Mouse (Mus musculus) neural tube, embryonic 15.5 days (tissue): ENCODE data around the gene Prpf40a. TPM values are rescaled to one million over a fixed set of nuclear protein-coding genes. Genes with fewer than 3 reads are reported as not detected.
A peak's percentile ranks its signal among the peaks of the same experiment; 100 is the strongest.

ENCODE experiments used
- ATAC-seq: fragments of 200-750 bp; cut with Nextera tagmentation; 2 replicates; pipeline ENCODE4 v1.8.0; 2017; ENCODE audit warnings: mild to moderate bottlenecking, moderate TSS enrichment, moderate library complexity; ENCODE audit not compliant: low FRiP score
- H3K27ac ChIP-seq: fragments of 300-500 bp; sonication (generic); replicated peaks from 2 replicates; pipeline ENCODE4 v1.5.1; 2015; ENCODE audit warnings: mild to moderate bottlenecking, inconsistent platforms
- H3K27me3 ChIP-seq: fragments of 300-500 bp; sonication (generic); replicated peaks from 2 replicates; pipeline ENCODE4 v1.6.1; 2015; ENCODE audit warnings: inconsistent platforms
- H3K36me3 ChIP-seq: fragments of 300-500 bp; sonication (generic); 2 replicates; pipeline ENCODE4 v1.6.1; 2015; ENCODE audit warnings: inconsistent platforms
- H3K4me1 ChIP-seq: fragments of 300-500 bp; sonication (generic); 2 replicates; pipeline ENCODE4 v1.6.1; 2015; ENCODE audit warnings: inconsistent platforms
- H3K4me2 ChIP-seq: fragments of 300-500 bp; sonication (generic); 2 replicates; pipeline ENCODE4 v1.6.1; 2015; ENCODE audit warnings: inconsistent platforms, mild to moderate bottlenecking, moderate library complexity
- H3K4me3 ChIP-seq: fragments of 300-500 bp; sonication (generic); replicated peaks from 2 replicates; pipeline ENCODE4 v1.5.1; 2015; ENCODE audit warnings: mild to moderate bottlenecking, inconsistent platforms
- H3K9ac ChIP-seq: fragments of 300-500 bp; sonication (generic); replicated peaks from 2 replicates; pipeline ENCODE4 v1.6.1; 2015; ENCODE audit warnings: mild to moderate bottlenecking, inconsistent platforms
- H3K9me3 ChIP-seq: fragments of 300-500 bp; sonication (generic); replicated peaks from 2 replicates; pipeline ENCODE4 v1.6.1; 2016; ENCODE audit warnings: inconsistent platforms
- WGBS: fragments of 180-500 bp; shearing (Covaris S2); methylation state at CpG from one replicate; pipeline ENCODE4 v1.1.7; 2015; ENCODE audit warnings: mixed read lengths; 5-methylcytosine and 5-hydroxymethylcytosine counted together
- polyA plus RNA-seq: library from polyadenylated mRNA; unstranded; fragments of >200 nt; fragmentation: Nextera tagmentation; extraction: Ambion mirVana; gene quantifications from 2 replicates; pipeline ENCODE4 v1.2.1, GENCODE M21; 2015

Gene Prpf40a
- polyA plus RNA-seq = 79.2 and 104 TPM in 2 replicates

DNA sequence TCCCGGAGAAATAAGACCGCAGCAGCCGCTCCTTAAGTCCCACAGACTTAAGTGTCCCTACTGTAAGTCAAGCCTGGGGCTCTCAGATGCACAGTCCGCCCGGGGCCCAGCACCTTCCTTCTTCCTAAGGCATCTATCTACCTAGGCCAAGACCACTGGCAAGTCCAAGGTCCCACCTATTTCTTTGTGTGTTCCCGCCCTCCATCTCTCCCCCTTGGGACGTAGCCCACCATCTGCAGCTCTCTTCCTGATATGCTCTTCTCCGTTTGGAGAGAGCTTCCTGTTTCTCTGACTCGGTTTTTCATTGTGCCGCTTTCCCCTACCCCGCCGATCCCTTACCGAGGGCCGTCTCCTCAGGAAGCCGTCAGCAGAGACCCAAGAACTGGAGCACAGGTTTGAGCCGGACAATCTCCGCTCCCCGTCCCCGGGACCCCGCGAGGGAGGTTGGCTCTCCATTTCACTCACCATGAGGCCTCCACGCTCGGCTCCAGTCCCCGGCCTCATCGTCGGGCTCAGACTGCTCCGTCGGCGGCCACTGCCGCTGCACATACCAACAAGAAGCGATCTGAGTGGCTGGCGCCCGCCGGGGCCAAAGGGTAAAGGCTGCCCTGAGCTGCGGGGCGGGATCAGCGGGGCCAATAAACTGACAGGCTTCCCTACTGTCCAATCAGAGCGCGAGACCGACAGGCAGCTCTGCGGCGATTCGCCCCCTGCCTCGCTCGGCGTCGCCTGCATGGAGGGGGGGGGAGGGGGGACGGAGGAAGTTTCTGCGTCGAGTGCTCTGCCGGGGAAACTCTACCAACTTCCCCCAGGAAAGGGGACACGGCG lies at the start of gene Prpf40a:
Gene Prpf40a, minus strand, starts transcription at position 601 of the 828 bp plus-strand sequence.
- Histone ChIP-seq H3K4me1 (peaks cover 23% of the 10 kb centered on the region), H3K9ac (peak within 1 kb of the TSS; percentile 89), H3K27me3 (no peaks in the 10 kb centered on the region), H3K9me3 (no peaks in the 10 kb centered on the region), H3K36me3 (peaks cover 6% of the 10 kb centered on the region; the same call in 1 of the 2 replicates), H3K4me2 (peak within 1 kb of the TSS; percentile 74), H3K4me3 (peak within 1 kb of the TSS; percentile 90), H3K27ac (peak within 1 kb of the TSS; percentile 100)
- 0% methylated on average over 49 of the region's 53 CpGs for WGBS
- ATAC-seq = peak; percentile 97

DNA sequence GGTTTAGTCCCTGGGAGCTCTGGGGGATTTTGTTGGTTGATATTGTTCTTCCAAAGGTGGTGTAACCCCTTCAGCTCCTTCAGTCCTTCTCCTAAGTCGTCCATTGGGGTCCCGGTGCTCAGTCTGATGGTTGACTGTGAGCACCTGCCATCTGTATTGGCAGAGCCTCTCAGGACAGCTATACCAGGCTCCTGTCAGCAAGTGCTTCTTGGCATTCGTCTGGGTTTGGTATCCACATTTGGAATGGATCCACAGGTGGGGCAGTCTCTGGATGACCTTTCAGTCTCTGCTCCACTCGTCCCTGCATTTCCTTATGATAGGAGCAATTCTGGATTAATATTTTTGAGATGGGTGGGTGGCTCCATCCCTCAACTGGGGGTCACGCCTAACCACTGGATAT lies 31.2 kb upstream of the Prpf40a start:
- 0 out of 2 replicates have a peak, but pooled peaks cover 4% of the 10 kb centered on the region for H3K36me3 ChIP-seq
- H3K9me3 ChIP-seq = no peaks in the 10 kb centered on the region
- H3K9ac ChIP-seq = no peak overlapping the region
- H3K4me1 ChIP-seq = no peaks in the 10 kb centered on the region
- ATAC-seq = no peak
- WGBS = 92% methylated on average over 5 of the region's 5 CpGs
- H3K4me2 ChIP-seq = no peak overlapping the region
- H3K4me3 ChIP-seq = no peak overlapping the region
- no peak overlapping the region for H3K27ac ChIP-seq
- no peaks in the 10 kb centered on the region for H3K27me3 ChIP-seq

DNA sequence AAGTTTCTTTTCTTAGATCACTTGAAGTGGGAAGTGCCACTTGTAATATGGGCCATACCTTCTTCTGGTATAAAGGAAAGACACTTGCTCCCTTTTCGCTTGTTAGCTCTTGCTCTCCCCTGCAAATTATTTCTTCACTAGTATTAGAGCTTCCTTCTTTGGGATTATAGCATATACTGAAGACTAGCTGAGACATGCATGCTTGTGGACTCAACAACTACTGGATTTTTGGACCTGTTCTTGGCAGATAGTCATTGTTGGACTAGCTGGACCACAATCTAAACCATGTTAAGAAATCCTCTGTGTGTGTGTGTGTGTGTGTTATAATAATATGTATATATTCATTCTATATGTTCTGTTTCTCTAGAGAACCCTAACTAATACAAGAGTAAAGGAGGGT lies 22.4 kb upstream of the Prpf40a start:
- H3K27me3 ChIP-seq = no peaks in the 10 kb centered on the region
- no peak overlapping the region for H3K9ac ChIP-seq
- no peak for ATAC-seq
- H3K36me3 ChIP-seq = peaks cover 11% of the 10 kb centered on the region; the same call in 1 of the 2 replicates
- H3K4me2 ChIP-seq = no peak overlapping the region
- H3K9me3 ChIP-seq = no peaks in the 10 kb centered on the region
- no peaks in the 10 kb centered on the region for H3K4me1 ChIP-seq
- 100% methylated on average over 1 of the region's 1 CpGs for WGBS
- no peak overlapping the region for H3K4me3 ChIP-seq
- H3K27ac ChIP-seq = no peak overlapping the region

DNA sequence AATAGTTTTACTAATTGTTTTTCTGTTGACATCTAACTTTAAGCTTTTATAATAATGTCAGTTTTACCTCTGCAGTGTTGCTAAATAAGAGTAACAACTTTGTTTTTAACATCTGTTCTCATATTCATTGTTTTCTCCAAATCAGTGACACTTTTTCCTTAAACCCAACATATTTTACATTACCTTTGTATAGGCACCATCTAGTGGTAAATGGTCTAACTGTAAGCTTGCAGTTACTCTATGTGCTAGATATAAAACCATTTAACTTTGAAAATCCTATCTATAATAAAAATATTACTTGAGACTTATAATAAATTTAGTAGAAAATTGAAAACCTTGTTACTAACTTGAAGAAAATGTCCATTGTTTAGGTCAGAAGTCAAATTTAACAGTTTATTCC lies 15.7 kb upstream of the Prpf40a start:
- peaks cover 3% of the 10 kb centered on the region; the same call in 1 of the 2 replicates for H3K36me3 ChIP-seq
- no peaks in the 10 kb centered on the region for H3K9me3 ChIP-seq
- H3K4me1 ChIP-seq = no peaks in the 10 kb centered on the region
- no peak overlapping the region for H3K9ac ChIP-seq
- H3K27ac ChIP-seq = no peak overlapping the region
- no peak for ATAC-seq
- no peaks in the 10 kb centered on the region for H3K27me3 ChIP-seq
- no peak overlapping the region for H3K4me3 ChIP-seq
- H3K4me2 ChIP-seq = no peak overlapping the region

DNA sequence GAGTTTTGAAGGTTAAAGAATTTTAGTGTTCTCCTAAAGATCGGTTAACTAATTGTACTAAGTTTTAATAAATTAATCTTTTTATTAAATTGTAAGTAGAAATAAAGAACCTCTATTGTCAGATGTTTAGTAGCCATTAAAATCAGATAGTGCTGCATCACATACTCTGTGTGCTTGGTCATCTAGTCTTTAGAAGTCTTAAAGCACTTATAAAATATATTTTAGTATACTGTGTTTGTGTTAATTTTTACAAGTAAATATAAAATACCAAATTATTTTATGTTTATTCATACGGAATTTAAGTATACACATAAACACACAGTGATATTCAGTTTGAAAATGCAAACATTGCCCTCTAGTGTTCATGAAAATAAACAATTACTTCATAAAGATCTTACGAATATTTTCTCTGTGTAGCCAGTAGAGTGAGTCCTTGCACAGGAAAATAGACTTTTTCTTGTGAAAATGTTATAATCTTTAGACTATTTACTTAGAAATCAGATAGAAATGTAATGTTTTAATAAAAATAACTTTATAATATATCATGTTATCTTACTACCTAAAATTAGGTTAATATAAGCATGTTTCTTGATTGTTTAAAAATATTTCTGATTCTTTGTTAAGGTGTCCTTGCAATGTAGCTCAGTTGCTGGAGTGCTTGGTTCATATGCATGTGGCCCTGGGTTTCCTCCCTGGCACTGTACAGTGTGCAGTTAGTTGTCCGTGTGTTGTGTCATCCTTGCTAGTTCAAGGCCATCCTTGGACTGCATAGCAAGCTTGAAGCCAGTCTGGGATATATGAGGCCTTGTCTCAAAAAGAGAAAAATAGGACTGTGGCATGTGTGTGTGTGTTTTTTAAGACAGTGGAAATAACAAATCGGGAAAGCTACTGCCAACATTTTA lies 13.5 kb upstream of the Prpf40a start:
- H3K27ac ChIP-seq = no peak overlapping the region

DNA sequence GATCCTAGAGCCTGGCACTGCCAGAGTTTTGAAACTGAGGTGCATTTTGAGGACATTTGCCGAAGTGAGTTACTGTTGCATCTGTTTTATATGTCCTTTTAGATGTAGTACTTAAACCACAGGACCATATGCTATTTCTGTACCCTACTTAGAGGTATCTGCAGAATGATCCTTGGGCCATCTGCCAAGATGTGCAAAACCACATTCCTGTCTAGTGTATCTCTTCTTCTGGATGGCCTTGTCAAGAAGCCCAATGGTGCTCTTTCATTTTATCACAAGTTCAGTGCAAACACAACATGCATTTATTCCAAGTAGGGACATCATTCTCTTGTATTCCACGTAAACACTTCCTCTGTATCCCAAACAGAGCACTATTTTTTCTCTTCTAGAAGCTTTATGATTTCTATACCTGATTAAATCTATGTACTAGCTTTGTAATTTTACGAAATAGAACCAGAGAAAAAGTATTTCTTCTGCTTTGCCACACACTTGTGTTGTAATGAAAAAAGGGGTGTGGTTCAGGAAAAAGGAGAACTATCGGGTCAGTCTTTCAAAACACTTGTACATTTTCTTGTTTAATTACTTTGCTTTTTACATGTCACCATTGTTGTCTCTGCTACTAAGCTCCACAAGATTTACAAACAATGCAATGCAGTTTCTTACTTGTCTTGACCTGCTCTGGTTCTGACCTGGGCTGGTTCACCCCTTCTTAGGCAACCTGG lies 9.2 kb upstream of the Prpf40a start:
- Histone ChIP-seq H3K27me3 (no peaks in the 10 kb centered on the region), H3K36me3 (no peaks in the 10 kb centered on the region; the same call in 1 of the 2 replicates), H3K4me1 (no peaks in the 10 kb centered on the region), H3K4me3 (no peak overlapping the region), H3K4me2 (no peak overlapping the region), H3K9ac (no peak overlapping the region), H3K27ac (no peak overlapping the region), H3K9me3 (no peaks in the 10 kb centered on the region)
- WGBS = 89% methylated on average over 4 of the region's 4 CpGs
- no peak for ATAC-seq

More for the DNA sequence above, 13.5 kb upstream of the Prpf40a start:
- no peak overlapping the region for H3K4me3 ChIP-seq
- WGBS = 79% methylated on average over 5 of the region's 5 CpGs
- H3K36me3 ChIP-seq = no peaks in the 10 kb centered on the region
- no peaks in the 10 kb centered on the region for H3K9me3 ChIP-seq
- H3K27me3 ChIP-seq = no peaks in the 10 kb centered on the region
- H3K9ac ChIP-seq = no peak overlapping the region
- peak; percentile 74 for ATAC-seq
- H3K4me2 ChIP-seq = no peak overlapping the region
- no peaks in the 10 kb centered on the region for H3K4me1 ChIP-seq

- 98% methylated on average over 1 of the region's 1 CpGs for WGBS
- no peak for ATAC-seq
Measured at GRCm38 (mm10) chr2:53199203-53199602, 8.1 kb upstream of the Prpf40a start.

DNA sequence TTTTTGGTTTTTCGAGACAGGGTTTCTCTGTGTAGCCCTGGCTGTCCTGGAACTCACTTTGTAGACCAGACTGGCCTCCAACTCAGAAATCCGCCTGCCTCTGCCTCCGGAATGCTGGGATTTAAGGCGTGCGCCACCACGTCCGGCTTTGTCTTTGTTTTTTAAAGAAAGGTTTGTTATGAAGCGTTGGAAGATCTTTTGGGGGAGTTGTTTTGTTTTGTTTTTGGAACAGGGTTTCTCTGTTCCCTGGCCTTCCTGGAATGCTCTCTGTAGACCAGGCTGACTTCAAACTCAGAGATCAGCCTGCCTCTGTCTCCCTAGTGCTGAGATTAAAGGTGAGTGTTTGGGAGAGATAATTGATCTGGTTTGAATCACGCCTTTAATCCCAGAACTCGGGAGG lies 5.3 kb upstream of the Prpf40a start:
- 93% methylated on average over 10 of the region's 10 CpGs for WGBS
- peaks cover 14% of the 10 kb centered on the region for H3K4me1 ChIP-seq
- no peaks in the 10 kb centered on the region for H3K9me3 ChIP-seq
- no peak overlapping the region for H3K27ac ChIP-seq
- H3K4me3 ChIP-seq = no peak overlapping the region
- H3K4me2 ChIP-seq = no peak overlapping the region
- H3K9ac ChIP-seq = no peak overlapping the region
- H3K27me3 ChIP-seq = no peaks in the 10 kb centered on the region
- H3K36me3 ChIP-seq = peaks cover 4% of the 10 kb centered on the region; the same call in 1 of the 2 replicates
- no peak for ATAC-seq

More at GRCm38 (mm10) chr2:53199203-53199602, 8.1 kb upstream of the Prpf40a start:
- no peak overlapping the region for H3K9ac ChIP-seq
- no peaks in the 10 kb centered on the region for H3K9me3 ChIP-seq
- H3K27me3 ChIP-seq = no peaks in the 10 kb centered on the region
- H3K4me2 ChIP-seq = no peak overlapping the region
- H3K4me3 ChIP-seq = no peak overlapping the region
- peaks cover 4% of the 10 kb centered on the region; the same call in 1 of the 2 replicates for H3K36me3 ChIP-seq
- H3K4me1 ChIP-seq = no peaks in the 10 kb centered on the region
- H3K27ac ChIP-seq = no peak overlapping the region

DNA sequence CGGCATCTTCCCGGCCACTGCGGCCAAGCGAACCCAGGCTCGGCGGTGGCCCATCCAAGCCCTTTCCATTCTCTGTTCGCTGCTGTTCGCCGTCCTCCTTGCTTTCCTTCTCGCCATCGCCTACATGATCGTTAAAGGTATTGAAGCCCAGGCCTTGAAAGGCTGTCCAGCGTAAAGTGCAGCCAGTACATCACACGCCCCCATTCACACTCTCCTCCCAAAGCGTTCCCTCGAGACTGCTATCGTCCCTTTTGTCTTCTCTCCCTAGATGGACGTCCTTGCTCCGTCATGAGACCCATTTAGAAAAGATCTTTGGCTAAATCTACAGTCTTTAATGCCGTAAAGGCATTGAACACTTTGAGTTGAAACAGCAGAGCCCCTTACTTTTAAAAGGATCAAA lies 1.3 kb upstream of the Prpf40a start:
- Histone ChIP-seq H3K9me3 (no peaks in the 10 kb centered on the region), H3K9ac (peak overlapping the region; percentile 77), H3K27ac (peak overlapping the region; percentile 100), H3K4me1 (peaks cover 23% of the 10 kb centered on the region), H3K4me2 (peak overlapping the region; percentile 74), H3K27me3 (no peaks in the 10 kb centered on the region), H3K4me3 (peak overlapping the region; percentile 90), H3K36me3 (peaks cover 6% of the 10 kb centered on the region; the same call in 1 of the 2 replicates)
- peak; percentile 1; the same call in 1 of the 2 replicates for ATAC-seq
- WGBS = under 1% methylated on average over 20 of the region's 20 CpGs

DNA sequence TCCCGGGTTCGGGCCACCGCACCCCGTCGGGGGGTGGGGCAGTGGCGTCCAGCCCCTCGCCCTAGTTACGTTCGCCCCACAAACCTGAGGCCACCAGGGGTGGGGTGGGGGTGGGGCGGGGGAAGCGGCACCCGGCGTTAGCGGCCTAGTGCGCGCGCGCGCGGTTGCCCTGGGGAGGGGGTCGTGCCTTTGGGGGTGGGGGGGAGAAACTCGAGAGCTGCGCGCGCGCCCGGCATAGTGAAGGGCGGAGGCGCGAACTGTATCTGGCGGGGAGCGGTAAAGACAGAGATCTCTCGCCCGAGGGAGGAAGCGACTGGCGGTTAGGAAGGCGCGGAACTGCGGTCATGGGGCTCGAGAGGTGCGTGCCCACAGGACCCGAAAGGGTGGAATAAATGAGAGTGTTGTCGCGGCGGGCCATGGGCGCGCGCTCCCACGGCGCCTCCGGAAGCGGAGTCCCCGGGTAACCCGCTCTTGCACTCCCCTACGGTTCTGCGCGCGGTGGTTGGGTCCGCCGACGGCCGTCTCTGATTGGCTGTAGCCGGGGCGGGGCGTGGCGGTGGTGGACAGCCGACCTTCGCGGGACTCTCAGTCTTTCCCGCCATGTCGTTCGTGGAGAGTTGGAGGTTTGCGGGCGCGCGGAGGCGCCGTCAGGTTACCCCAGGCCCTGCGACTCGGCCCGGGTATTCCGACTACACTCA lies 588 bp upstream of the Prpf40a start, which contains the start of gene Arl6ip6:
Gene Arl6ip6, plus strand, starts transcription at position 204 of the 698 bp plus-strand sequence.
- Histone ChIP-seq H3K27me3 (no peaks in the 10 kb centered on the region), H3K4me3 (peak within 1 kb of the TSS; percentile 90), H3K4me1 (peaks cover 23% of the 10 kb centered on the region), H3K27ac (peak within 1 kb of the TSS; percentile 100), H3K4me2 (peak within 1 kb of the TSS; percentile 74), H3K9me3 (no peaks in the 10 kb centered on the region), H3K9ac (peak within 1 kb of the TSS; percentile 89), H3K36me3 (peaks cover 6% of the 10 kb centered on the region; the same call in 1 of the 2 replicates)
- WGBS = under 1% methylated on average over 80 of the region's 82 CpGs
- ATAC-seq = peak; percentile 92
